Mouse (Mus musculus) spleen, adult 2 months (tissue): Measurements from ENCODE around the gene Map2k1. TPM values are rescaled to one million over a fixed set of nuclear protein-coding genes. Genes with fewer than 3 reads are reported as not detected.
"Not testable (repeated sequence)": the region's sequence is repeated elsewhere in the genome, so short reads cannot be mapped to it uniquely, and the experiment has no call there.

ENCODE experiments used
- DNase-seq, 2 experiments: peaks; one replicate each; pipeline versions ENCODE4 v3.0.0 to v3.0.0-alpha.2; 2012 to 2021; ENCODE audit warnings: low spot score in 2 of 2, low read depth in 1 of 2
- H3K27ac ChIP-seq: fragments of 200-500 bp; 2 replicates; pipeline ENCODE4 v1.5.1; 2012; ENCODE audit warnings: low read length, inconsistent platforms; ENCODE audit not compliant: insufficient read depth
- H3K27me3 ChIP-seq: fragments of 200-500 bp; 2 replicates; pipeline ENCODE4 v1.6.1; 2012; ENCODE audit warnings: mild to moderate bottlenecking, moderate library complexity, low read length, inconsistent platforms; ENCODE audit not compliant: control insufficient read depth, insufficient read depth
- H3K36me3 ChIP-seq: fragments of 200-500 bp; 2 replicates; pipeline ENCODE4 v1.6.1; 2012; ENCODE audit warnings: mild to moderate bottlenecking, low read length, inconsistent platforms; ENCODE audit not compliant: control insufficient read depth, insufficient read depth
- H3K4me1 ChIP-seq: fragments of 200-500 bp; 2 replicates; pipeline ENCODE4 v1.6.1; 2011; ENCODE audit warnings: inconsistent platforms; ENCODE audit not compliant: control insufficient read depth, insufficient read depth, insufficient read length
- H3K4me3 ChIP-seq: fragments of 200-500 bp; 2 replicates; pipeline ENCODE4 v1.5.1; 2011; ENCODE audit warnings: mild to moderate bottlenecking, inconsistent platforms; ENCODE audit not compliant: insufficient read depth, insufficient read length; ENCODE audit errors: extremely low read depth
- CTCF ChIP-seq: fragments of 200-500 bp; IDR thresholded peaks from 2 replicates; pipeline ENCODE4 v1.5.1; 2011; ENCODE audit warnings: mild to moderate bottlenecking, inconsistent platforms; ENCODE audit not compliant: insufficient read depth, insufficient read length, insufficient replicate concordance; ENCODE audit errors: extremely low read depth
- POLR2A ChIP-seq: fragments of 200-500 bp; IDR thresholded peaks from 2 replicates; pipeline ENCODE4 v1.6.1; 2011; ENCODE audit warnings: low read depth, low read length, inconsistent platforms
- WGBS: fragments of 180-500 bp; shearing (Covaris S2); methylation state at CpG from one replicate; pipeline ENCODE4 v1.1.7; 2018; 5-methylcytosine and 5-hydroxymethylcytosine counted together
- polyA plus RNA-seq: library from polyadenylated mRNA; depleted of rRNA; stranded (reverse); fragments of >200 nt; gene quantifications from 2 replicates; pipeline ENCODE4 v1.2.3, GENCODE M21; 2012

Gene Map2k1
- polyA plus RNA-seq, 1 experiment, result 35.6 TPM

- WGBS, result 94% methylated on average over 8 of the region's 8 CpGs
- Histone ChIP-seq H3K27me3 (no peaks in the 10 kb centered on the region), H3K36me3 (peaks cover 20% of the 10 kb centered on the region), H3K4me1 (no peaks in the 10 kb centered on the region), H3K27ac (no peak overlapping the region), H3K4me3 (no peak overlapping the region)
- no peak for DNase-seq
- TF ChIP-seq CTCF (no peak), POLR2A (no peak)
These were observed 55.9 kb downstream of the Map2k1 start for GRCm38 (mm10) chr9:64197524-64197923.

GRCm38 (mm10) chr9:64195554-64195953, 57.9 kb downstream of the Map2k1 start:
- Histone ChIP-seq H3K36me3 (peaks cover 20% of the 10 kb centered on the region), H3K4me1 (no peaks in the 10 kb centered on the region), H3K27ac (no peak overlapping the region), H3K4me3 (no peak overlapping the region), H3K27me3 (no peaks in the 10 kb centered on the region)
- WGBS, result 93% methylated on average over 4 of the region's 4 CpGs
- DNase-seq, result no peak
- no peak for TF ChIP-seq POLR2A
- TF ChIP-seq CTCF, result no peak

- H3K27ac ChIP-seq, result no peak overlapping the region
- no peak overlapping the region for H3K4me3 ChIP-seq
- 88% methylated on average over 1 of the region's 1 CpGs for WGBS
- TF ChIP-seq POLR2A (no peak), CTCF (no peak)
- no peaks in the 10 kb centered on the region for H3K4me1 ChIP-seq
- H3K36me3 ChIP-seq, result peaks cover 20% of the 10 kb centered on the region
- no peaks in the 10 kb centered on the region for H3K27me3 ChIP-seq
- DNase-seq, result no peak
These were observed 59.6 kb downstream of the Map2k1 start for GRCm38 (mm10) chr9:64193879-64194278.

- DNase-seq, result no peak
- Histone ChIP-seq H3K27ac (no peak overlapping the region), H3K4me3 (no peak overlapping the region), H3K4me1 (no peaks in the 10 kb centered on the region), H3K27me3 (no peaks in the 10 kb centered on the region), H3K36me3 (peaks cover 25% of the 10 kb centered on the region)
- WGBS, result 93% methylated on average over 5 of the region's 5 CpGs
- TF ChIP-seq CTCF (no peak), POLR2A (no peak)
These were observed 69.1 kb downstream of the Map2k1 start for GRCm38 (mm10) chr9:64184166-64184840.

GRCm38 (mm10) chr9:64183295-64183694, 70.1 kb downstream of the Map2k1 start:
- peaks cover 23% of the 10 kb centered on the region for H3K36me3 ChIP-seq
- H3K27ac ChIP-seq, H3K27me3 ChIP-seq, H3K4me1 ChIP-seq, H3K4me3 ChIP-seq, DNase-seq: not testable (repeated sequence)
- WGBS, result 91% methylated on average over 5 of the region's 5 CpGs

GRCm38 (mm10) chr9:64178974-64179646, 74.3 kb downstream of the Map2k1 start, which contains the start of gene Snapc5:
Gene Snapc5, plus strand, starts transcription at chr9:64179274.
- peaks cover 36% of the 10 kb centered on the region for H3K36me3 ChIP-seq
- peak; percentile 74 for TF ChIP-seq POLR2A
- peak; percentile 23; the same call in 1 of the 2 replicates for TF ChIP-seq CTCF
- H3K4me3 ChIP-seq, result peak within 1 kb of the TSS; percentile 87
- H3K27ac ChIP-seq, result peak within 1 kb of the TSS; percentile 89
- H3K4me1 ChIP-seq, result no peaks in the 10 kb centered on the region
- H3K27me3 ChIP-seq, result no peaks in the 10 kb centered on the region
- WGBS, result under 1% methylated on average over 35 of the region's 35 CpGs
- DNase-seq, result peak; percentile 85 to 89

- H3K27ac ChIP-seq, result no peak overlapping the region
- H3K4me1 ChIP-seq, result no peaks in the 10 kb centered on the region
- TF ChIP-seq POLR2A (no peak), CTCF (no peak)
- DNase-seq, result no peak
- H3K4me3 ChIP-seq, result no peak overlapping the region
- no peaks in the 10 kb centered on the region for H3K27me3 ChIP-seq
- WGBS, result 61% methylated on average over 3 of the region's 3 CpGs
- peaks cover 36% of the 10 kb centered on the region for H3K36me3 ChIP-seq
These were observed 74.8 kb downstream of the Map2k1 start for GRCm38 (mm10) chr9:64178610-64178973.
